Mouse (Mus musculus) MEL (cell line): ENCODE data around the gene Adam1b.

ENCODE experiments used
- CTCF ChIP-seq, 3 experiments: IDR thresholded peaks in 2 of 3; conservative IDR thresholded peaks in 1 of 3; 2 replicates each; pipeline ENCODE4 v1.5.1; 2011 to 2012; ENCODE audit warnings: low read length in 3 of 3, low read depth in 2 of 3, mild to moderate bottlenecking in 2 of 3, improper control_type of control experiment in 1 of 3, inconsistent platforms in 1 of 3, mixed read lengths in 1 of 3, moderate library complexity in 1 of 3; ENCODE audit not compliant: control insufficient read depth in 1 of 3, insufficient read depth in 1 of 3, poor library complexity in 1 of 3, severe bottlenecking in 1 of 3
- RAD21 ChIP-seq: IDR thresholded peaks from 2 replicates; pipeline ENCODE4 v1.6.1; 2011; ENCODE audit warnings: mild to moderate bottlenecking, low read depth, low read length, improper control_type of control experiment

DNA sequence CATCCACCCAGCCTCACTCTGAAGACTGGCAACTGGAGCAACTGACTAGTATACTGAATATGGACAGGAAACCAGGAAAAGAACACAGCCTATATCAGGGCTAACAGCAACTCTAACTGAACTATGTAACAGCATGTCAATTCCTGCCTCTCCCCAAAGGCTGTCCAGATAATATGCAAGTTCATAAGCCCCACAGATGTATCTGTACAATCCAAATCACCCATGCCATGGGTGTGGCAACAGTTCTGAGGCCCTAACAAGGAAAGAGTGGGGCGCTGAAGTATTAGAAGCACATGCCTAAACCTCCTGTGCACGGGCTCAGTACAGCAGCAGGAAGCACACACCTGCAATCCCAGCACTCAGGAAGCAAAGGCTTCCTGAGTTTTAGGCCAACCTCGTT lies 31.9 kb upstream of the Adam1b start:
- TF ChIP-seq CTCF (IDR thresholded peaks at IDR 0.05 in 2 of 3, conservative IDR thresholded peaks at IDR 0.05 in 1 of 3; ENCODE audit: control insufficient read depth in 1 of 3, insufficient read depth in 1 of 3, low read depth in 2 of 3, low read length in 3 of 3, poor library complexity in 1 of 3, severe bottlenecking in 1 of 3) (no peak), RAD21 (no peak)
